Mouse (Mus musculus) layer of hippocampus, adult 18-20 months (tissue): ENCODE measurements at regions not wholly inside any gene's neighbourhood (a gene's known extent, or its start where the extent isn't known, plus 50 kb on each side); places are given as distances from the start of the nearest gene placed in this dataset.

ENCODE experiments used
- DNase-seq, 2 experiments: peaks; one replicate each; pipeline ENCODE4 v3.0.0; 2022; ENCODE audit warnings: low spot score in 2 of 2

GRCm38 (mm10) chr14:99430323-99430722 lies 131.8 kb downstream of the Klf5 start:
- DNase-seq, result peak; percentile 5 to 24

- DNase-seq, result no peak
Observed at GRCm38 (mm10) chr14:99431697-99432096, 133.2 kb downstream of the Klf5 start.

GRCm38 (mm10) chr14:99434645-99435044 lies 136.2 kb downstream of the Klf5 start:
- no peak for DNase-seq

GRCm38 (mm10) chr14:99435512-99435911 lies 137.0 kb downstream of the Klf5 start:
- DNase-seq, result no peak

- no peak for DNase-seq
Observed at GRCm38 (mm10) chr14:99436051-99436450, 137.6 kb downstream of the Klf5 start.

GRCm38 (mm10) chr14:99449112-99449511 lies 150.6 kb downstream of the Klf5 start:
- no peak for DNase-seq

GRCm38 (mm10) chr14:99449870-99450269 lies 151.4 kb downstream of the Klf5 start:
- no peak for DNase-seq

- DNase-seq, result no peak
Observed at GRCm38 (mm10) chr14:99451110-99451795, 152.8 kb downstream of the Klf5 start.

- no peak for DNase-seq
Observed at GRCm38 (mm10) chr14:99453916-99454315, 155.4 kb downstream of the Klf5 start.

GRCm38 (mm10) chr14:99456555-99456954 lies 158.1 kb downstream of the Klf5 start:
- DNase-seq, result no peak

GRCm38 (mm10) chr14:99457573-99457972 lies 159.1 kb downstream of the Klf5 start:
- DNase-seq, result no peak

- DNase-seq, result no peak
Observed at GRCm38 (mm10) chr14:99472111-99472510, 173.6 kb downstream of the Klf5 start.

GRCm38 (mm10) chr14:99475271-99475670 lies 176.8 kb downstream of the Klf5 start:
- no peak for DNase-seq

- DNase-seq, result no peak
Observed at GRCm38 (mm10) chr14:99480325-99481077, 182.0 kb downstream of the Klf5 start.

GRCm38 (mm10) chr14:99487981-99488380 lies 189.5 kb downstream of the Klf5 start:
- DNase-seq, result no peak

GRCm38 (mm10) chr14:99493197-99493596 lies 194.7 kb downstream of the Klf5 start:
- DNase-seq, result no peak

GRCm38 (mm10) chr14:99493659-99494058 lies 195.2 kb downstream of the Klf5 start:
- no peak for DNase-seq

- DNase-seq, result no peak
Observed at GRCm38 (mm10) chr14:99499502-99500266, 201.2 kb downstream of the Klf5 start.

GRCm38 (mm10) chr14:99504909-99505308 lies 206.4 kb downstream of the Klf5 start:
- DNase-seq, result no peak

GRCm38 (mm10) chr14:99509696-99510536 lies 211.4 kb downstream of the Klf5 start:
- DNase-seq, result no peak

- no peak for DNase-seq
Observed at GRCm38 (mm10) chr14:99515474-99515873, 217.0 kb downstream of the Klf5 start.
